Mouse (Mus musculus): ENCODE measurements around the gene Olfr1154.

DNA sequence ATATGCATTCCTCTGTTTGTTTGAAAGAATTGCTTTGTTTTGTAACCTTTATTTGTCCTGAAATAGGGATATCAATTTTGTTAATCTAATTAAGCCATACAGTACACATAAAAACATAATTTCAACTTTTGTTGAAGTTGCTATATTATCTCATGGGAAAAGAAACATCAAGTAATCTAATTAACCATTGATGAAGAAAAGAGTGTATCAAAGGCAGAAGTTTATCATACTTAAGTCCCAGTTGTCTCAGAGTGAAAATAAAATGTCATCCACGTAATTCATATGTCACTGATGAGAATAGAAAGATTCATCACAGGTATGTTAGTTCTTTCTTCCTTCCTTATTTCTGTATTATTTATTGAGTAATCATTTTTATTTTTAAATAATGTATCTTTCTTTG, 10.3 kb downstream of the Olfr1154 start, which contains the start of gene Olfr1153:
- TF ChIP-seq CTCF (IDR thresholded peaks at IDR 0.05) (no peak), EP300 (IDR thresholded peaks at IDR 0.05; ENCODE audit: insufficient read depth, low read depth, low read length) (no peak), POLR2A (IDR thresholded peaks at IDR 0.05; ENCODE audit: insufficient read depth, low read depth, low read length) (no peak)

Data from heart, adult 2 months (tissue).